Mouse (Mus musculus): ENCODE measurements around the gene Luzp1. TPM values are rescaled to one million over a fixed set of nuclear protein-coding genes. Genes with fewer than 3 reads are reported as not detected.

Gene Luzp1
- polyA plus RNA-seq, 1 experiment: 2.9 TPM

DNA sequence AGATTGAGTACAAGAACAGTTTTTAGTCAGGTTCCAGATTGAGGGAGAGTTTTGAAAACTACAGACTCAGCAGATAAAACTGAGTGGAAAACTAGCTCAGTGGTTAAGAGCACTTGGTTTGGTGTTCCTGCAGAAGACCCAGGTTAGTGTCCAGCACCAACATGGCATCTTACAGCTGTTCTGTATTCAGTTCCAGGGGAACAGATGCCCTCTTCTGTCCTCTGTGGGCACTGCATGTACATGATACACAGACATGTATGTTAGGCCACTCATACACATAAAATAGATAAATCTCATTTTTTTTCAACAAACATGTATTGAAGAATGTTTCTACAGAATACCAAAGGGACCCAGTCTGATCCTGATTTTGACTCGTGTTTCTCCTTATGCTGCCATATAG is 40.3 kb downstream of the Luzp1 start:
- H3K4me1 ChIP-seq (ENCODE audit: control insufficient read depth, insufficient read depth, insufficient read length): no peaks in the 10 kb centered on the region
- H3K36me3 ChIP-seq (ENCODE audit: control insufficient read depth, insufficient read depth, low read length): no peaks in the 10 kb centered on the region
- WGBS: 77% methylated on average over 1 of the region's 1 CpGs
- TF ChIP-seq CTCF (IDR thresholded peaks at IDR 0.05; ENCODE audit: extremely low read depth, insufficient read depth, insufficient read length, insufficient replicate concordance): peak; percentile 26; the same call in 1 of the 2 replicates
- no peak for TF ChIP-seq POLR2A (IDR thresholded peaks at IDR 0.05; ENCODE audit: low read depth, low read length)
- no peak overlapping the region for H3K27ac ChIP-seq (ENCODE audit: insufficient read depth, low read length)
- no peaks in the 10 kb centered on the region for H3K27me3 ChIP-seq (ENCODE audit: control insufficient read depth, insufficient read depth, low read length)
- peak in 1 of 2 experiments; percentile 29 for DNase-seq (ENCODE audit: low read depth in 1 of 2, low spot score in 2 of 2)
- no peak overlapping the region for H3K4me3 ChIP-seq (ENCODE audit: extremely low read depth, insufficient read depth, insufficient read length)

- no peak overlapping the region for H3K4me3 ChIP-seq (ENCODE audit: extremely low read depth, insufficient read depth, insufficient read length)
- no peaks in the 10 kb centered on the region for H3K27me3 ChIP-seq (ENCODE audit: control insufficient read depth, insufficient read depth, low read length)
- WGBS: 69% methylated on average over 4 of the region's 4 CpGs
- H3K36me3 ChIP-seq (ENCODE audit: control insufficient read depth, insufficient read depth, low read length): no peaks in the 10 kb centered on the region
- TF ChIP-seq POLR2A (IDR thresholded peaks at IDR 0.05; ENCODE audit: low read depth, low read length): no peak
- DNase-seq (ENCODE audit: low read depth in 1 of 2, low spot score in 2 of 2): no peak
- no peaks in the 10 kb centered on the region for H3K4me1 ChIP-seq (ENCODE audit: control insufficient read depth, insufficient read depth, insufficient read length)
- no peak overlapping the region for H3K27ac ChIP-seq (ENCODE audit: insufficient read depth, low read length)
Observed at GRCm38 (mm10) chr4:136511708-136512107, 42.1 kb downstream of the Luzp1 start.

DNA sequence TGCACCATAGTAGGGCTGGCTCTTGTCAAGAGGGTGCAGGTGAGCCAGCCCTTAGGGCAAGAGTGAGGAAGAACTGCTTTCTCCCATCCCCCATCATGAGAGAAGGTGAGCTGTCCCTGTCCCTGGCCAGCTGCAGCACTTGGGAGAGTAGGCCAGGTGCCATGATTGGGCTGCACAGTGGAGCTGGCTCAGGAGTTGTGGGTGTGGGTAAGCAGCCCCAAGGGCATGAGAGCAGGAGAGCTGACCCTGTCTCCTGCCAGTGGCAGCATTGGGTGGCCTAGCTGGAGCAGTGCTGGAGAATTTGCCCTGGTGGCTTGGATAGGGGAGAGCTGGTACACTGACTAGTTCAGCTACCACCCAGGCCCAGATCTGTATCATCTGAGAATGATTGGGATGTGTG is 43.3 kb downstream of the Luzp1 start:
- Histone ChIP-seq H3K27ac (ENCODE audit: insufficient read depth, low read length) (no peak overlapping the region), H3K4me1 (ENCODE audit: control insufficient read depth, insufficient read depth, insufficient read length) (no peaks in the 10 kb centered on the region), H3K36me3 (ENCODE audit: control insufficient read depth, insufficient read depth, low read length) (no peaks in the 10 kb centered on the region), H3K27me3 (ENCODE audit: control insufficient read depth, insufficient read depth, low read length) (no peaks in the 10 kb centered on the region), H3K4me3 (ENCODE audit: extremely low read depth, insufficient read depth, insufficient read length) (no peak overlapping the region)
- no peak for DNase-seq (ENCODE audit: low read depth in 1 of 2, low spot score in 2 of 2)
- TF ChIP-seq POLR2A (IDR thresholded peaks at IDR 0.05; ENCODE audit: low read depth, low read length) (no peak), CTCF (IDR thresholded peaks at IDR 0.05; ENCODE audit: extremely low read depth, insufficient read depth, insufficient read length, insufficient replicate concordance) (no peak)

DNA sequence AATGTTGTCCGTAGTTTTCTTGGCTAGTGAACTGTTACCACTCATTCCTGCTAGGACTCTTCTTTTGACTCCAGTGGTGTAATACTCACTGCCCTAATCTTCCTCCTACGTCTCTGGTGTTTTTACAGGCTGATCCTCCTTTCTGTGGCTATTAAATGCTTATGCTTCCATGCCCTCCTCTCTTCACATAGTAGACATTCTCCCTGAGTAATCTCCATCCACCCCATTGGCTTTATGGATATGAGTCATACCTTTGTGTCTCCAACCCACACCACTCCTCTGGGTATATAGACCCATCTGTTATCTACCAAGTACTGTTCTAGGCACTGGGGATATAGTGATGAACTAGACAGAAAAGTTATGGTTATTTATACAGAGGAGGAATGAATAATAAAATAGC is 48.6 kb downstream of the Luzp1 start:
- Histone ChIP-seq H3K27ac (ENCODE audit: insufficient read depth, low read length) (no peak overlapping the region), H3K27me3 (ENCODE audit: control insufficient read depth, insufficient read depth, low read length) (no peaks in the 10 kb centered on the region), H3K4me3 (ENCODE audit: extremely low read depth, insufficient read depth, insufficient read length) (no peak overlapping the region), H3K4me1 (ENCODE audit: control insufficient read depth, insufficient read depth, insufficient read length) (no peaks in the 10 kb centered on the region), H3K36me3 (ENCODE audit: control insufficient read depth, insufficient read depth, low read length) (no peaks in the 10 kb centered on the region)
- TF ChIP-seq CTCF (IDR thresholded peaks at IDR 0.05; ENCODE audit: extremely low read depth, insufficient read depth, insufficient read length, insufficient replicate concordance): no peak
- no peak for TF ChIP-seq POLR2A (IDR thresholded peaks at IDR 0.05; ENCODE audit: low read depth, low read length)
- DNase-seq (ENCODE audit: low read depth in 1 of 2, low spot score in 2 of 2): no peak
- WGBS: 92% methylated on average over 2 of the region's 2 CpGs

DNA sequence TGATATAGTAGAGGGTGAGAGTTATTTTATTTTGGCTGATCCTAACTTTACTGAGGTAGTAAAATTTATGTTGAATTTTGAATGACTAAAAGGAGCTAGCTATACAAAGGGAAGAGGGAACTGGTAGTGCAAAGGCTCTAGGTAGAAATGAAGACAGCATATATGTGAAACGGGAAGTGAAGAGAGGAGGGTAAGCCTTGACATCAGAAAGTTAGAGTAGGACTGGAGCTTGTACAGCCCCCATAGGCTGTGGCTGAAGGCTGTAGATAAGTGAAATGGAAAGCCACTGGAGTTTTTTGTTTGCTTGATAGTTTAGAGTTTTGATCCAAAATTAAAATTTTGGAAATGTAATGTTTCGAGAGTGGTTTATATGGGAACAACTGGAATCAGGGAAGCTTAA is 49.0 kb downstream of the Luzp1 start:
- Histone ChIP-seq H3K4me3 (ENCODE audit: extremely low read depth, insufficient read depth, insufficient read length) (no peak overlapping the region), H3K27me3 (ENCODE audit: control insufficient read depth, insufficient read depth, low read length) (no peaks in the 10 kb centered on the region), H3K27ac (ENCODE audit: insufficient read depth, low read length) (no peak overlapping the region), H3K4me1 (ENCODE audit: control insufficient read depth, insufficient read depth, insufficient read length) (no peaks in the 10 kb centered on the region), H3K36me3 (ENCODE audit: control insufficient read depth, insufficient read depth, low read length) (no peaks in the 10 kb centered on the region)
- no peak for TF ChIP-seq POLR2A (IDR thresholded peaks at IDR 0.05; ENCODE audit: low read depth, low read length)
- TF ChIP-seq CTCF (IDR thresholded peaks at IDR 0.05; ENCODE audit: extremely low read depth, insufficient read depth, insufficient read length, insufficient replicate concordance): no peak
- no peak for DNase-seq (ENCODE audit: low read depth in 1 of 2, low spot score in 2 of 2)
- 57% methylated on average over 2 of the region's 2 CpGs for WGBS

GRCm38 (mm10) chr4:136519866-136520265 is 50.3 kb downstream of the Luzp1 start:
- H3K36me3 ChIP-seq (ENCODE audit: control insufficient read depth, insufficient read depth, low read length): no peaks in the 10 kb centered on the region
- H3K27ac ChIP-seq (ENCODE audit: insufficient read depth, low read length): no peak overlapping the region
- no peak for DNase-seq (ENCODE audit: low read depth in 1 of 2, low spot score in 2 of 2)
- no peak for TF ChIP-seq POLR2A (IDR thresholded peaks at IDR 0.05; ENCODE audit: low read depth, low read length)
- TF ChIP-seq CTCF (IDR thresholded peaks at IDR 0.05; ENCODE audit: extremely low read depth, insufficient read depth, insufficient read length, insufficient replicate concordance): no peak
- no peaks in the 10 kb centered on the region for H3K4me1 ChIP-seq (ENCODE audit: control insufficient read depth, insufficient read depth, insufficient read length)
- no peaks in the 10 kb centered on the region for H3K27me3 ChIP-seq (ENCODE audit: control insufficient read depth, insufficient read depth, low read length)
- no peak overlapping the region for H3K4me3 ChIP-seq (ENCODE audit: extremely low read depth, insufficient read depth, insufficient read length)

GRCm38 (mm10) chr4:136521898-136522297 is 52.3 kb downstream of the Luzp1 start:
- 92% methylated on average over 5 of the region's 5 CpGs for WGBS
- no peaks in the 10 kb centered on the region for H3K36me3 ChIP-seq (ENCODE audit: control insufficient read depth, insufficient read depth, low read length)
- TF ChIP-seq CTCF (IDR thresholded peaks at IDR 0.05; ENCODE audit: extremely low read depth, insufficient read depth, insufficient read length, insufficient replicate concordance) (no peak), POLR2A (IDR thresholded peaks at IDR 0.05; ENCODE audit: low read depth, low read length) (no peak)
- no peak for DNase-seq (ENCODE audit: low read depth in 1 of 2, low spot score in 2 of 2)
- no peaks in the 10 kb centered on the region for H3K4me1 ChIP-seq (ENCODE audit: control insufficient read depth, insufficient read depth, insufficient read length)
- no peak overlapping the region for H3K4me3 ChIP-seq (ENCODE audit: extremely low read depth, insufficient read depth, insufficient read length)
- no peaks in the 10 kb centered on the region for H3K27me3 ChIP-seq (ENCODE audit: control insufficient read depth, insufficient read depth, low read length)
- H3K27ac ChIP-seq (ENCODE audit: insufficient read depth, low read length): no peak overlapping the region

Data from spleen, adult 2 months (tissue).